Mouse (Mus musculus) frontal cortex, postnatal 25 days (tissue): ENCODE results near the gene Orai1.
"Not testable (repeated sequence)": the region's sequence is repeated elsewhere in the genome, so short reads cannot be mapped to it uniquely, and the experiment has no call there.

Experiments
- DNase-seq, 2 experiments: peaks; one replicate each; pipeline ENCODE4 v3.0.0; 2022; ENCODE audit warnings: low spot score in 2 of 2

The Orai1 gene

GRCm38 (mm10) chr5:123033646-123034160 lies 18.8 kb downstream of the Orai1 start:
- DNase-seq, result no peak

DNA sequence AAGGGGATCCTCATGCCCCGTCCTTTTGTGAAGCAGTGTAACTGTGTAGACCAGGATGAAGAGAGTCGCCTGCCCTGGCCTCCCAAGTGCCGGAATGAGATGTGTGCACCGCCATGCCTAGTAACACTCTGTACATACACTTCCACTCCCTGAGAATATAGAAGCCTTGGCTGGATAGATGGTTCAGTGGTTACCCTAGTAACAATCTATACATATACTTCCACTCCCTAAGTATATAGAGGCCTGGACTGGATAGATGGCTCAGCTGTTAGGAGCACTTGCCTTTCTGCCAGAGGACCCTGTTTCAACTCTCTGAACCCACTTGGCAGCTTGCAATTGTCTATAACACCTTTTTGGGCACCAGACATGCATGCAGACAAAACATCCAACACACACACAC lies 20.2 kb downstream of the Orai1 start:
- no peak for DNase-seq

DNA sequence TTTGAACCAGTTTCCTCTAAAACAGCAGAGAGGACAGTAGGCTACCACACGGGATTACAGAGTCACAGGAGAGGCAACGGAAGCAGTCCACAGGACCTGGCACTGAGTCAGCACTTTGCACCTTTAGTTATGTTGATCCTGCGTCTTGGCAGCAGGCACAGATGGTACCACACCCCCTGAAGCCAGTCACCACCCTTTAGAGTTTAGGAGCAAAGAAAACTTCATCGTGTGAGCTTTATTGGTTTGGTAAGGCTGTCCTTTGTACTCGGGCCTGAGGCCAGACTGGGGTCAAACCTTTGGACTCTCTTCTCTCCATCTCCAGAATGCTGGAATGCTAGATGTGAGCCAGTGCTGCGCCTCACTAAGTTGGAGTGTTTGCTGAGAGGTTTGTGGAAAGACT lies 20.7 kb downstream of the Orai1 start:
- DNase-seq, result no peak

DNA sequence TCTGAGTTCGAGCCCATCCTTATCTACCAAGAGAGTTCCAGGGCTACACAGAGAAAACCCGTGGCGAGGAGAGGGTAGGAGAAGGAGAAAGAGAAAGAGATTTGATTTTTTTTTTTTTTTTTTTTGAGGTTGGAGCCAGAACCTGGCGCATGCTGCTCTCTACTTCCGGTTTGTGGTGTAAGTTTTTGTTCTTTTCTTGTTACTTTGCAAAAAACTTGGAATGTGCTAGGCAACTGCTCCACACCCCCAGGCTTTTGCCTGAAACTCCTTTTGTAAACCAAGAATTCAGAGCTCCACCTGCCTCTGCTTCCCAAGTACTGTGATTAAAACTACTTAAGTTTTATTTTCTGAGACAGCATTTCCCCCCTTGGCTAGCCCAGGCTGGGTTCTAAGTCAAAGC lies 23.2 kb downstream of the Orai1 start:
- no peak for DNase-seq

DNA sequence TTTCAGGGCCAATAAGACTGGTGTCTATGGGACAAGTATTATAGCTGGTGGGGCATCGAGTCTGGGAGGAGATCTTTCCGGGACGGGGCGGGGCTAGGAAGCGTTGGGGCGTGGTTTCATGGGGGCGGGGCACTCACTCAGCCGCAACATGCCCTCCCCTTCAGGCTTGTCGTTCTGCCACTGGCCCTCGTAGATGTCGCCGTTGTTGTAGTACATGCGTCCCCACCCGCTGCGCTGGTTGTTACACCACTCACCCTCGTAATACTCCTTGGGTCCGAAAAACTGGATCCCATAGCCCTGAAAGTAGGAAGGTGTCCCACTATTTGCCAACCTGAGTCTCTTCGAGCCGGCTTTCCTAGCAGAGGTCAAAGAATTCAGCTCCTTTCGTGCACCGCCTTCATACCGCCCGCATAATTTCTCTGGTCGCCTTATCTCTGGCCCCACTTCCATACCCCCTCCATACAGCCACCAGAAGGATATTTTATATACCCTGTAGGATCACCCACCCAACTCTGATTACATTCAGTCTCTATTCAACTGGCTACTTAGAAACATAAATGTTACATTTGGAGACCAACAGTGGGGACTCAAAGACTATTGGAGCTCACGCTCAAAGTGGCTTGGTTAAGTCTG lies 24.4 kb downstream of the Orai1 start:
- DNase-seq, result no peak

GRCm38 (mm10) chr5:123040796-123041195 lies 25.9 kb downstream of the Orai1 start:
- DNase-seq, result no peak

DNA sequence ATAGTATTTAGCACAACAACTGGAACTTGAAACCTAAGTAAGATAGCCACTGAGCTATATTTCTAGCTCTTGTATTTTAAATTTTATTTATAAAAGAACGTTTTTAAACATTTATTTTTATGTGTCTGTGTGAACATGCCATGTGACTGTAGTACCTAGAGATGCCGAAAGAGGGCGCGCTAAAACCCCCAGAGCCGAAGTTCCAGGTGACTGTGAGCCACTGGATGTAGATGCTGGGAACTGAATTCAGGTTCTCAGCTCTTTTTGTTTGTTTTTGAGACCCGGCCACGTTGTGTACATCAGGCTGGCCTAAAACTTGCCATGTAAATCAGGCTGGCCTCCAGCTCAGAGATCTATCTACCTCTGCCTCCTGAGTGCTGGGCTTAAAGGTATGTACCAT lies 29.0 kb downstream of the Orai1 start:
- DNase-seq, result no peak

GRCm38 (mm10) chr5:123045561-123046295 lies 30.9 kb downstream of the Orai1 start:
- no peak for DNase-seq

- no peak for DNase-seq
Observed at GRCm38 (mm10) chr5:123046916-123047315, 32.0 kb downstream of the Orai1 start, which contains the start of gene Morn3. Morn3 (minus strand) TSS chr5:123047016.

GRCm38 (mm10) chr5:123049271-123049670 lies 34.4 kb downstream of the Orai1 start:
- no peak for DNase-seq

- DNase-seq, result no peak
Observed at GRCm38 (mm10) chr5:123050918-123051317, 36.0 kb downstream of the Orai1 start.

GRCm38 (mm10) chr5:123051736-123052135 lies 36.9 kb downstream of the Orai1 start:
- no peak for DNase-seq

GRCm38 (mm10) chr5:123057366-123058250 lies 42.7 kb downstream of the Orai1 start:
- DNase-seq, result peak; percentile 89 to 98

DNA sequence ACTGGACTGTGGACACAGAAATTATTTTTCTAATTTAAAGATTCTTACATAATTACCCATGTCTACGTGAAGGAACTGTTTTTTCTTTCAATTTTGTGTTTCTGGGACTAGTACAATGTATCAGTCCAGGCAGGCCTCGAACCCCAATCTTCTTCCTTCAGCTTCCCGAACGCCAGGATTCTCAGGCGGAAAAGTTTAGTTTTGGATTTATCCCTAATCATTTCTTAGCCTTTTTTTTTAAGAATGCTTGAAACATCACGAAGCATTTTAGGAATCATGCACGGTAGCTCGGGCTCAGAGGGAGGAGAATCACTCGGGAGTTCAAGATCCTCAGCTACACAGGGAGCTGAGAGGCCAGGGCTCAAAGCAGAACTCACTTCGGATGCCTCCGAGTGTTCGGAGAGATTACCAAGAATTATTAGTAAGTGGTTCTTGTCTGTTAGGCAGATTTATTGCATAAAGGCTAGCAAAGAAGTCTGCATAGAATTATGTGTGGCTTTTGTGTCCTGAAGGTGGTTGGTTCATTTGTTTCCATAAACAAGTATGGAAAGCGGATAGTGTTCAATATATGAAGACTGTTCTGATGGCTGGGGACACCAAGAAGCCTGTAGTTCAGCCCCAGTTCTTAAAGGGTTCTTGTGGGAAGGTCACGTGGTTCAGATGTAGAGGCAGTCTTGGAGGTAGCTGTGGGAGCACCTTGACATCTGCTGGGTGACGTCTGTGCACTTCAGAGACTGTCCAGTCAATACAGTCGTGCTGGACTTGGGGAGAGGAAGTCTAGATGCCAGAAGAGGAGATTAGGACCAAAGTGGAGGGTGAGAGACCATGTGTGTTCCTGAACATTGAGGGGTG lies 43.6 kb downstream of the Orai1 start:
- DNase-seq, result no peak

DNA sequence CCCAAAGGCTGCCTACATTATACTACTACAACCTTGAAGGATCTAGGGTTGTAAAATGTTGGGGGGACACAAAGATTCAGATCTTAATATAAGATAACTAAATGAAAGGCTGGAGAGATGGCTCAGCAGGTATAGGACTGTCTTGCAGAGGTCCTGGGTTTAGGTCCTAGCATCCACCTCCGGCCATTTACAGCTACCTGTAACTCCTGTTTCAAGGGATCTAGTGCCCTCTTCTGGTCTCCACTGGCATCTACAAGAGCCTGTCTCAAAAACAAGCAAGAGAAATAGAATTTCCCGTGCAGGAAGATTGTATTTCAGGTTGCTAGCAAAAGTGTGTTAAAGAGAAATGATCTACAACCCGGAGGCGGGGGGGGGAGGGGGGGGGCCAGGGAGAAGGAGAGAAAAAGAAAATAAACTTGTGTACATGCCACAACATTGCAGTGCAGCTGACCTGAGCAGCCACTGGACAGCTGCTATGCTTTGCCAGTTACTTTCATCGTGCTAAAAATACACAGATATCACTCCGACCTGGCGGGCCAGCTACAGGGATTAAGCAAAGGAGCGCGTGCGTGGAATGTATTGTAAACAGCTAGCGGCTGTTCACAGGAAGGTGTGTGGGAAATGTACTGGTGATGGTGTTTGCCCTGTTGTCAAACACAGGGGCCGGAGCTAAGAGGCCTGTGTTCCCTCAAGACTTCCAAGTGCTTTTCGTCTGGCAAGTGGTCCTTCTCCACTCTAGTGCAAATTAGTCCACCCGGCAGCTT lies 45.1 kb downstream of the Orai1 start:
- no peak for DNase-seq

DNA sequence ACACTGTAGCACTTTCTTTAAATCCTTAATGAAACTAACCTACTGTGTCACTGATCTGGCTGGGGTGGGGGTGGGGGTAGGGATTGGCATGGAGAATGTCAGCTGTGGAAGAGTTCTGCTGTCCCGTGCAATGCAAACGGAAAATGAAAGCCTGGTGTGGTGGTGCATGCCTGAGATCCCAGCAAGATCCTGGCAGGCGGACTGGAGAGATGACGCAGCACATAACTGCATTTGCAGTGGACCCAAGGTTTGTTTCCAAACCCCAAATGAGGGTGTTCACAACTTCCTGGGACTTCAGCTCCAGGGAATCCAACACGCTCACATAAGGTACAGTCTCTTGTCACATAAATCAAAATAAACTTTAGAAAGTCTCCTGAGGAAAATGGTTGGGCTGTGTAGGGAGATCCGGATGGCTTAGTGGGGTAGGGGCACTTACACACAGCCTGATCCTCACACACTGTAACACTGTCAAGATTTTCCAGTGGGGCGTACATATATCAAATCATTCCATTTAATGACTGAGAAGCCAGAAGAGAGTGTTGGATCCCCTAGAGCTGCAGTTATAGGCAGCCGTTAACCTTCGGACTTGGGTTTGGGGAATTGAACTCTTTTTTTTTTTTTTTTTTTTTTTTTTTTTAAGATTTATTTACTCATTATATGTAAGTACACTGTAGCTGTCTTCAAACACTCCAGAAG lies 46.0 kb downstream of the Orai1 start:
- DNase-seq, result no peak

GRCm38 (mm10) chr5:123061402-123061749 lies 46.5 kb downstream of the Orai1 start:
- DNase-seq, result not testable (repeated sequence)

DNA sequence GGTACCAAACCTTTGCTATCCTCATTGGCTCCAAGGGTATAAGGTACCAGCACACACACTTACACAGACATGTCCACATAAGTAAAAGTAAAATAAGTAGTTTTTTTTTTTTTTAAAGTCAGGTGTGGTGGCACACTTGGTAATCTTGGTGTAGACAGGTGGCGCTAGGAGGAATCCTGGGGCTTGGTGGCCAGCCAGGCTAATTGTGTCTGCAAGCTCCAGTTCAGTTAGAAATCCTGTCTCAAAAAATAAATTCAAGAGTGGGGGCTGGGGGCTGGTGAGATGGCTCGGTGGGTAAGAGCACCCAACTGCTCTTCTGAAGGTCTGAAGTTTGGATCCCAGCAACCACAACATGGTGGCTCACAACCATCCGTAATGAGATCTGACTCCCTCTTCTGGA lies 48.3 kb downstream of the Orai1 start:
- no peak for DNase-seq

GRCm38 (mm10) chr5:123064207-123064606 lies 49.3 kb downstream of the Orai1 start:
- peak in 1 of 2 experiments; percentile 45 for DNase-seq

DNA sequence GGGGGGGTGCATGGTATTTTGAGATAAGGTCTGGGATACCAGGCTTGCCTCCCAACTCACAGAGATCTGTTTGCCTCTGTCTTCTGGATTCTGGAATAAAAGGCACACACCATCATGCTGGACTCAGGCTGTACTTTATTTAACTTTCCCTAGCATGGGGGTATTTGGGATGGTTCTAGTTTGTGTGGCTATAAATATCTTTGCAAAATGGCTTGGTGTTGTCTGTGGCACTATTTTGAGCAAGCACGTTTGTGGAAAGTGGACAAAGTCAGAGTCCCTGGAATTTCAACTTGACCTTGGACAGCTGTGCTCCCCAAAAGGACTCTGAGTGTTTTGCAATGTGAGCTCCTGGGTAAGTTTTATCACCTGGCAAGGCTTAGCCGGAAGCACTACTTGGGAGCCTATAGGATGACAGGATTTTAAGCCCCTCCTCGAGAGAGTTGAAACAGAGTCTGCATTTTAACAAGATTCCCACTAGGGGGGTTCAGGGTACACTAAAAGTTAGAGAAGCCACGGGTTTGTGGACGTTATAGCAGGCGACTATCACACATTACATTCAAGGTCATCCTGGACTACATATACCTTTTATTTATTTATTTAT lies 52.6 kb downstream of the Orai1 start:
- no peak for DNase-seq
